Mouse (Mus musculus) thymus, adult 2 months (tissue): Measurements from ENCODE around the gene Pon1.

Experiments
- CTCF ChIP-seq: fragments of 200-500 bp; IDR thresholded peaks from 2 replicates; pipeline ENCODE4 v1.5.1; 2012; ENCODE audit warnings: mild to moderate bottlenecking, control low read depth, low read length, moderate library complexity, borderline replicate concordance; ENCODE audit not compliant: control insufficient read depth, poor library complexity, insufficient read depth; ENCODE audit errors: extremely low read depth
- POLR2A ChIP-seq: fragments of 200-500 bp; IDR thresholded peaks from 2 replicates; pipeline ENCODE4 v1.6.1; 2012; ENCODE audit warnings: mild to moderate bottlenecking, low read length, control low read depth, moderate library complexity; ENCODE audit not compliant: control insufficient read depth, poor library complexity, insufficient read depth; ENCODE audit errors: extremely low read depth

DNA sequence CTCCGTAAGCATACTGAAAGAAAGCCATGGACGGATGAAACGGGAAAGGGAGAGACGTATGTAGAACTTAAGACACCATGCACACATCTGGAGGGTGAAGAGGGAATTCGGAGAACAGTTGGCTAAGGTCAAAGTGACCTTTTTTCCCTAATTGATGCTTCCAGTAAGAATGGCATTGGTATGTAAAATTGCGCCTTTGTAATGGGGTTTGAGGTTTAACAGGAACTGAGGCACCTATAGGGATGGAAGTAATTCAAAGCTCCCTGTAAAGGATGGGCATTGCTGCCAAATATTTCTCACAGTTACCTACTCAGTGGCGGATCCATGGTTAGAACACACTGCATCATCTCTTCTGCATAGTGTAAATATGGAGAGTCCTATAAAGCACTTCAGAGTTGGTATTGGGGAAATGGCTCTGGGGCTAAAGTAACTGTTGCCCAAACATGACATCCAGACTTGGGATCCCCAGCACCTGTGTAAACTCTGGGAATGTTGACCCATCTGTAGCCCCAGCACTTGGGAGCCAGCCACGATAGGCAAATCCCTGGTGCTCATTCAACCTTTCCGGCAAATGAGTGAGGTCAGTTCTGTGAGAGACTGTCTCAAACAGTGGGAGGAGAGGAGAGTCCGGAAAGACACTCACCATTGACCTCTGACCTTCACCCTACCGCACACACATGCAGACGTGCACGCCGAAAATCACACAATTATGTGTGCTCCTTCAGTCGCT lies 74.4 kb downstream of the Pon1 start:
- TF ChIP-seq CTCF: no peak
- TF ChIP-seq POLR2A: no peak
